Mouse (Mus musculus) embryonic facial prominence, embryonic 15.5 days (tissue): ENCODE measurements at regions not wholly inside any gene's neighbourhood (a gene's known extent, or its start where the extent isn't known, plus 50 kb on each side); places are given as distances from the start of the nearest gene placed in this dataset.

Experiments used
- ATAC-seq: fragments of 200-750 bp; cut with Nextera tagmentation; 2 replicates; pipeline ENCODE4 v1.8.0; 2017; ENCODE audit warnings: low read depth, moderate TSS enrichment; ENCODE audit not compliant: insufficient number of reproducible peaks, low FRiP score, low TSS enrichment
- H3K27ac ChIP-seq: fragments of 300-500 bp; sonication (generic); replicated peaks from 2 replicates; pipeline ENCODE4 v1.5.1; 2015; ENCODE audit warnings: mild to moderate bottlenecking, inconsistent platforms
- H3K27me3 ChIP-seq: fragments of 300-500 bp; sonication (generic); 2 replicates; pipeline ENCODE4 v1.6.1; 2015; ENCODE audit warnings: inconsistent platforms
- H3K36me3 ChIP-seq: fragments of 300-500 bp; sonication (generic); 2 replicates; pipeline ENCODE4 v1.6.1; 2015; ENCODE audit warnings: mild to moderate bottlenecking, inconsistent platforms
- H3K4me1 ChIP-seq: fragments of 300-500 bp; sonication (generic); 2 replicates; pipeline ENCODE4 v1.6.1; 2015; ENCODE audit warnings: inconsistent platforms
- H3K4me2 ChIP-seq: fragments of 300-500 bp; sonication (generic); replicated peaks from 2 replicates; pipeline ENCODE4 v1.6.1; 2015; ENCODE audit warnings: mild to moderate bottlenecking, inconsistent platforms
- H3K4me3 ChIP-seq: fragments of 300-500 bp; sonication (generic); replicated peaks from 2 replicates; pipeline ENCODE4 v1.5.1; 2015; ENCODE audit warnings: mild to moderate bottlenecking, inconsistent platforms
- H3K9ac ChIP-seq: fragments of 300-500 bp; sonication (generic); 2 replicates; pipeline ENCODE4 v1.6.1; 2015; ENCODE audit warnings: inconsistent platforms
- H3K9me3 ChIP-seq: fragments of 300-500 bp; sonication (generic); replicated peaks from 2 replicates; pipeline ENCODE4 v1.6.1; 2016; ENCODE audit warnings: inconsistent platforms
- WGBS: fragments of 180-500 bp; shearing (Covaris S2); methylation state at CpG from one replicate; pipeline ENCODE4 v1.1.7; 2015; 5-methylcytosine and 5-hydroxymethylcytosine counted together

GRCm38 (mm10) chr8:35275972-35276371, 489.6 kb upstream of the Gm19410 start:
- Histone ChIP-seq H3K36me3 (no peaks in the 10 kb centered on the region), H3K9me3 (no peaks in the 10 kb centered on the region), H3K4me3 (no peak overlapping the region), H3K27ac (no peak overlapping the region), H3K4me2 (no peak overlapping the region), H3K27me3 (no peaks in the 10 kb centered on the region), H3K4me1 (no peaks in the 10 kb centered on the region), H3K9ac (no peak overlapping the region)
- WGBS: 53% methylated on average over 8 of the region's 8 CpGs
- ATAC-seq: no peak

- no peak for ATAC-seq
- H3K4me1 ChIP-seq: no peaks in the 10 kb centered on the region
- no peak overlapping the region for H3K4me3 ChIP-seq
- no peaks in the 10 kb centered on the region for H3K36me3 ChIP-seq
- no peak overlapping the region for H3K9ac ChIP-seq
- no peaks in the 10 kb centered on the region for H3K9me3 ChIP-seq
- 65% methylated on average over 7 of the region's 7 CpGs for WGBS
- H3K27ac ChIP-seq: no peak overlapping the region
- no peaks in the 10 kb centered on the region for H3K27me3 ChIP-seq
- no peak overlapping the region for H3K4me2 ChIP-seq
Observed at GRCm38 (mm10) chr8:35276460-35276859, 489.1 kb upstream of the Gm19410 start.

GRCm38 (mm10) chr8:35278946-35279345, 486.6 kb upstream of the Gm19410 start:
- no peak overlapping the region for H3K9ac ChIP-seq
- no peaks in the 10 kb centered on the region for H3K36me3 ChIP-seq
- H3K27ac ChIP-seq: no peak overlapping the region
- ATAC-seq: no peak
- no peak overlapping the region for H3K4me2 ChIP-seq
- no peaks in the 10 kb centered on the region for H3K27me3 ChIP-seq
- H3K9me3 ChIP-seq: no peaks in the 10 kb centered on the region
- H3K4me3 ChIP-seq: no peak overlapping the region
- no peaks in the 10 kb centered on the region for H3K4me1 ChIP-seq
- 95% methylated on average over 8 of the region's 8 CpGs for WGBS

DNA sequence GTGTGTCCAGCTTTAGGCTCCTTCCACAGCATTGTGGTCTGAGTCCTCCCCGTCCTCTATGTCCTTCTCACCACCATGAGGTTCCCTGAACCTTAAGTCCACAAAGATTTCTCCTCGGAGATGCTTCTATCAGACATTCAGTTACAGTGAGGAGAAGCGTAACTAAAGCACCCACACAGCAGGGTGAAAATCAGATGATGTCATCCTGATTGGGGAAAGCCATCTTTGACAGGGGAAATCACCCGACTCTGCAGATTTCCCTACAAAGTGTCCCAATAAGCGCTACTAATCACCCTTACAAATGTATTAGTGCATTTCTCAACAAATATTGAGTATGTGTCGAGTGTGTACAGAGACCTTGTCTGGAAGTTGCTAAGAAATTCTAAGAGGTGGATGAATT, 484.8 kb upstream of the Gm19410 start:
- Histone ChIP-seq H3K9me3 (no peaks in the 10 kb centered on the region), H3K4me2 (no peak overlapping the region), H3K4me3 (no peak overlapping the region), H3K36me3 (no peaks in the 10 kb centered on the region), H3K9ac (no peak overlapping the region), H3K27me3 (no peaks in the 10 kb centered on the region), H3K27ac (no peak overlapping the region), H3K4me1 (no peaks in the 10 kb centered on the region)
- ATAC-seq: no peak
- WGBS: 83% methylated on average over 6 of the region's 6 CpGs

GRCm38 (mm10) chr8:35283366-35283765, 482.2 kb upstream of the Gm19410 start:
- no peaks in the 10 kb centered on the region for H3K36me3 ChIP-seq
- no peak overlapping the region for H3K4me2 ChIP-seq
- no peaks in the 10 kb centered on the region for H3K4me1 ChIP-seq
- no peak overlapping the region for H3K9ac ChIP-seq
- no peaks in the 10 kb centered on the region for H3K9me3 ChIP-seq
- WGBS: 75% methylated on average over 9 of the region's 9 CpGs
- H3K27me3 ChIP-seq: no peaks in the 10 kb centered on the region
- no peak overlapping the region for H3K4me3 ChIP-seq
- no peak for ATAC-seq
- H3K27ac ChIP-seq: no peak overlapping the region

GRCm38 (mm10) chr8:35289018-35289417, 476.6 kb upstream of the Gm19410 start:
- H3K27ac ChIP-seq: no peak overlapping the region
- no peaks in the 10 kb centered on the region for H3K36me3 ChIP-seq
- H3K4me2 ChIP-seq: no peak overlapping the region
- WGBS: 69% methylated on average over 5 of the region's 5 CpGs
- no peak for ATAC-seq
- no peak overlapping the region for H3K4me3 ChIP-seq
- no peaks in the 10 kb centered on the region for H3K9me3 ChIP-seq
- no peak overlapping the region for H3K9ac ChIP-seq
- no peaks in the 10 kb centered on the region for H3K4me1 ChIP-seq
- H3K27me3 ChIP-seq: no peaks in the 10 kb centered on the region

GRCm38 (mm10) chr8:35289967-35290366, 475.6 kb upstream of the Gm19410 start:
- no peaks in the 10 kb centered on the region for H3K4me1 ChIP-seq
- no peak for ATAC-seq
- no peak overlapping the region for H3K9ac ChIP-seq
- H3K9me3 ChIP-seq: no peaks in the 10 kb centered on the region
- no peak overlapping the region for H3K27ac ChIP-seq
- H3K27me3 ChIP-seq: no peaks in the 10 kb centered on the region
- no peaks in the 10 kb centered on the region for H3K36me3 ChIP-seq
- H3K4me3 ChIP-seq: no peak overlapping the region
- H3K4me2 ChIP-seq: no peak overlapping the region
- WGBS: 85% methylated on average over 4 of the region's 4 CpGs

DNA sequence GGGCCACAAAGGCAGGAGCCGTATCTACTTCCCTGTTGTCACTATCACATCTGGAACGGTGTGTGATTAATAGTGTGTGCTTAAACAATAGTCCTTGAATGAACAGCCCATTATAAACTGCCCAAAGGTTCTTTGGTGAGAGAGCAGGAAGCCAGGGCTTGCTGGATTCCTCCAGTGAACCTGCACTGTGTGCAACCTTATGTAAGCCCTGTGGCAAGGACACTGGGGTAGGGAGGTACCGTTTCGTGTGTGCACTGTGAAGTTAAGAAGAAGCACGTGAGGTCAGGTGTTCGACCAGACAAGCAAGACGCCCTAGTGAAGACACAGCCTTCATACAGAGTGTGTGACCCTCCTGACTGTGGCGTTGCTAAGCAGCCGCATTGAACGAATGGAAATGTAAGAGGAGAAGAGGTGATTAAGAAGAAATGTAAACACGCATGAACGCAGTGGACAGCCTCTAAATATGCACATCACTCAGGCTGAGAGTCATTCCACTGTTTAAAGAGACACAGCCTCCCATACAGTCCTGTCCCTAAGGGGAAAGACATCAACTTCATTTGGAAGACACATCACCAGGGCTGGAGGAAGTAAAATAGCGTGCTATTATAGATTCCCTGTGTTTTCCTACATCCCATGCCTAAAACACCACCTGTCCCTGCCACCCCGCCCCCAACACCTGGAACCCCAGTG, 472.0 kb upstream of the Gm19410 start:
- 61% methylated on average over 14 of the region's 14 CpGs for WGBS
- H3K9ac ChIP-seq: no peak overlapping the region
- H3K27ac ChIP-seq: no peak overlapping the region
- H3K4me1 ChIP-seq: no peaks in the 10 kb centered on the region
- ATAC-seq: no peak
- H3K27me3 ChIP-seq: no peaks in the 10 kb centered on the region
- no peak overlapping the region for H3K4me2 ChIP-seq
- no peaks in the 10 kb centered on the region for H3K36me3 ChIP-seq
- H3K4me3 ChIP-seq: no peak overlapping the region
- no peaks in the 10 kb centered on the region for H3K9me3 ChIP-seq

GRCm38 (mm10) chr8:35296936-35297335, 468.7 kb upstream of the Gm19410 start:
- H3K4me1 ChIP-seq: peaks cover 3% of the 10 kb centered on the region; the same call in 1 of the 2 replicates
- ATAC-seq: no peak
- H3K27ac ChIP-seq: no peak overlapping the region
- H3K27me3 ChIP-seq: no peaks in the 10 kb centered on the region
- 71% methylated on average over 6 of the region's 6 CpGs for WGBS
- no peaks in the 10 kb centered on the region for H3K9me3 ChIP-seq
- no peak overlapping the region for H3K4me2 ChIP-seq
- H3K4me3 ChIP-seq: no peak overlapping the region
- no peaks in the 10 kb centered on the region for H3K36me3 ChIP-seq
- no peak overlapping the region for H3K9ac ChIP-seq

DNA sequence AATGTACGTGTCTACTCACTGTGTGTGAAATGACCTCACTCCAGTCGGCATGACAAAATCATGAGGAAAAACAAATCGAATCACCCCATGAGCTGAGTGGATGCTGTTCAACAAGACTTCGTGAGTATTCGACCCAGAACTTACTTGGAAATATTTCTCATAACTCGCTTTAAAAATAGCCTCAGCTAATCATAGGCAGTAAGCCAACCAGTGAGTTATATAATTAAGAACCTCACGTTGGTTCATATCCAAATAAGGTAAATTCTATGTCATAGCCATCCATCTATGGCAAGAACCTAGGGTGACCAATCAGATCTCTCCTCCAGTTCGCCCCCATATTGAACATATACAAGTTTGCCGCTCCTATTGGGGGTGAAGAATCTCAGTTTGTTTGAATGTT, 466.5 kb upstream of the Gm19410 start:
- H3K4me1 ChIP-seq: peaks cover 3% of the 10 kb centered on the region; the same call in 1 of the 2 replicates
- H3K9ac ChIP-seq: no peak overlapping the region
- H3K4me2 ChIP-seq: no peak overlapping the region
- no peak for ATAC-seq
- H3K27ac ChIP-seq: no peak overlapping the region
- H3K9me3 ChIP-seq: no peaks in the 10 kb centered on the region
- WGBS: 81% methylated on average over 9 of the region's 9 CpGs
- H3K36me3 ChIP-seq: no peaks in the 10 kb centered on the region
- H3K4me3 ChIP-seq: no peak overlapping the region
- no peaks in the 10 kb centered on the region for H3K27me3 ChIP-seq

DNA sequence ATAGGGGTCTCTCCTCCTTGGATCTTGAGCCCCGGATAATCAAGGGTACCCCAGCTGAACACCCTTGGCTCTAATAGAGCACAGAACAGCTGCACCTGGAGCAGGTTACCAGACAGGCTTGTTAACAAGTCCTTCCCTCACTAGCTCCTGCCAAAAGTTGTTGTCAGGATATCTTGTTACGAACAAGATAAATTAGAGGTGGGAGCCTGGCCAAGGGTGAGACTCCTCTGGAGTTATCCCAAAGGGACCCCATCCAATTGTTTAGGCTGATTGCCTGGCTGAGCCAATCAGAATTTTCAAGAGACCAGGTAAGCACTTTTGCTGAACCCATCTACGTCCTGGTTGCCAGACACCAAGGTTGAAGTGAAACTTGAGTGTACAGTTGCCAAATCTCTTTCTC, 465.2 kb upstream of the Gm19410 start:
- H3K4me2 ChIP-seq: no peak overlapping the region
- H3K27me3 ChIP-seq: no peaks in the 10 kb centered on the region
- no peak overlapping the region for H3K27ac ChIP-seq
- H3K4me1 ChIP-seq: peaks cover 3% of the 10 kb centered on the region; the same call in 1 of the 2 replicates
- peak; percentile 54; the same call in 1 of the 2 replicates for ATAC-seq
- 37% methylated on average over 3 of the region's 3 CpGs for WGBS
- no peaks in the 10 kb centered on the region for H3K9me3 ChIP-seq
- no peaks in the 10 kb centered on the region for H3K36me3 ChIP-seq
- no peak overlapping the region for H3K9ac ChIP-seq
- H3K4me3 ChIP-seq: no peak overlapping the region

DNA sequence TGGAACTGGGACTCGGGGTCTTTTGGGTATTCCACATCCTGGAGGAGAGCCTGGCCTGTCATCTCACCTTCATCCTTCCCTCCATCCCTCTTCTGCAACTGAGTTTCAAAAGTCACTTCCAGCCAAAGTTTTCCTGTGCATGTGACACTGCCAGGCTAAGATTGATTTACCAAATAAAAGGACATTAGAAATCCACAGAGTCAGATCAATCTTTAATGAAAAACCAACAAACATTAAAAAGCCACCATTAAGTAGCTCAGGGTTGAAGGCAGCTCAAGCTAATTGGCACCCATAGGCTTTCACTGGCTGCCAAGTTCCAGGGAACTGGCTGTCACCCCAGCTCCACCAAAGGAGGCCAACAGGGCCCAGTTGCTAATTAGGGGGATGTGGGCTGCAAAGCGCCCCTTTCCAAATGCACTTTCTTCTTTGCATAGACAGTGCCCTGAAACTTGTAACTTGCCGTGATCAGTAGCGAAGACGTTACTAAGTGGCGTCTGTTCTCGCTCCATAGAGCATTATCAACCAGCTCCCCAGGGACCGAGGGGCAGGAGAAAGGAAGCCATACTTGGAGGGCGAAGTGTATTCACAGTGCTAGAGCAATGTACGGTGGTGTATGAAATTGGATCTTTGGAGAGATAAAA, 464.6 kb upstream of the Gm19410 start:
- no peak overlapping the region for H3K4me2 ChIP-seq
- H3K9me3 ChIP-seq: no peaks in the 10 kb centered on the region
- H3K36me3 ChIP-seq: no peaks in the 10 kb centered on the region
- H3K4me1 ChIP-seq: peaks cover 3% of the 10 kb centered on the region; the same call in 1 of the 2 replicates
- 76% methylated on average over 10 of the region's 10 CpGs for WGBS
- no peak overlapping the region for H3K9ac ChIP-seq
- ATAC-seq: no peak
- H3K27ac ChIP-seq: no peak overlapping the region
- no peak overlapping the region for H3K4me3 ChIP-seq
- H3K27me3 ChIP-seq: no peaks in the 10 kb centered on the region
